Mouse (Mus musculus) layer of hippocampus, postnatal 14 days (tissue): ENCODE data around the gene Fer1l5. TPM values are rescaled to one million over a fixed set of nuclear protein-coding genes. Genes with fewer than 3 reads are reported as not detected.

Experiments
- microRNA-seq, 2 experiments: library from miRNA; unstranded; fragments of <30 nt; microRNA quantifications; one replicate each; pipeline ENCODE4 v1.2.0; 2021
- total RNA-seq, 2 experiments: library from RNA; stranded (reverse); gene quantifications; 2 replicates each; pipeline ENCODE4 v1.2.3; 2021

Gene Fer1l5
- total RNA-seq, 2 experiments from 2014 or later, result not detected

Small RNA genes lying within 50 kb of the gene (microRNA-seq; reads per million reads assigned to microRNA genes)
- 0.68 to 3.1 reads per million in 2 experiments for gene Mir6898

Other genes with a start within 250 kb of the Fer1l5 start
- 10 to 100 TPM; 38.3 to 44.3 TPM for gene Uggt1, start 127.6 kb upstream of the Fer1l5 start, total RNA-seq
- gene Neurl3, start 97.6 kb upstream of the Fer1l5 start, total RNA-seq, result under 1 TPM; 0.55 to 0.67 TPM
- gene Arid5a, start 64.6 kb upstream of the Fer1l5 start, total RNA-seq, result 10 to 100 TPM; 17.2 to 19.9 TPM
- 10 to 100 TPM; 57.6 to 60.4 TPM for gene Kansl3, start 3.1 kb upstream of the Fer1l5 start, total RNA-seq
- 10 to 100 TPM; 51.3 to 57.7 TPM for gene Lman2l, start 73.0 kb downstream of the Fer1l5 start, total RNA-seq
- gene Cnnm4, start 99.3 kb downstream of the Fer1l5 start, total RNA-seq, result 10 to 100 TPM; 16.8 to 18.2 TPM
- gene Cnnm3, start 139.6 kb downstream of the Fer1l5 start, total RNA-seq, result 10 to 100 TPM; 36.1 to 39.5 TPM
- 1 to 10 TPM; 6.1 to 7.5 TPM for gene Ankrd23, start 164.6 kb downstream of the Fer1l5 start, total RNA-seq
- not detected for gene Gm42417, start 167.1 kb downstream of the Fer1l5 start, total RNA-seq
- 10 to 100 TPM; 12.2 to 14.2 TPM for gene Ankrd39, start 175.2 kb downstream of the Fer1l5 start, total RNA-seq
- 10 to 100 TPM; 17.6 to 20.8 TPM for gene Sema4c, start 186.1 kb downstream of the Fer1l5 start, total RNA-seq